8 mouse cellular contexts compared by ENCODE assay signal in the genomic region with DNA sequence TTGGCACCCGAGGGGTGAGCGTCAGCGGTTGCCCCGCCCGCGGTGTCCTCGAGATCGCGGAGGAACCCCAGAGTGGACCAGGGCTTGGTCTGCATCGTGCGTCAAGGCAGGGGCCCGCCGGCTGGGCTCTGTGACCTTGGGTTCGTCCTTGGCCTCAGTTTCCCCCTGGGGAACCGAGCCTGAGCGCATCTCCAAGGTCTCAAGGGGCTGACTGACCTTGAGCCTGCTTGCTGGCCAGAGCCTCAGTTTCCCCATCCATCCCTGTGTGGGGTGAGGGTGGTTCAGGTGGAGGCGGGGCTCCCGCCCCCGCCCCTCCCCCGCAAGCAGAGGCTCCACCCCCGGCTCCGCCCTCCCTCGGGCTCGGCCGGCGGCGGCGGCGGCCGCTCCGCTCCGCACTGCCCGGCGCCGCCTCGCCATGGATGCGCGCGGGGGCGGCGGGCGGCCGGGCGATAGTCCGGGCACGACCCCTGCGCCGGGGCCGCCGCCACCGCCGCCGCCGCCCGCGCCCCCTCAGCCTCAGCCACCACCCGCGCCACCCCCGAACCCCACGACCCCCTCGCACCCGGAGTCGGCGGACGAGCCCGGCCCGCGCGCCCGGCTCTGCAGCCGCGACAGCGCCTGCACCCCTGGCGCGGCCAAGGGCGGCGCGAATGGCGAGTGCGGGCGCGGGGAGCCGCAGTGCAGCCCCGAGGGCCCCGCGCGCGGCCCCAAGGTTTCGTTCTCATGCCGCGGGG. TPM values are rescaled to one million over a fixed set of nuclear protein-coding genes. Genes with fewer than 3 reads are reported as not detected.
DNase-seq lines count a peak whose midpoint lies in the region; ATAC-seq and TF ChIP-seq lines count a peak whose summit lies in the region.

TSS of gene Hcn2 (plus strand) at position 381 of the 734 bp plus-strand sequence.

- TF ChIP-seq POLR2A in liver, adult 2 months (IDR thresholded peaks at IDR 0.05; ENCODE audit: extremely low read depth, insufficient read depth, low read length), result no peak

- no peak within 1 kb of the TSS for H3K9ac ChIP-seq in liver, adult 2 months (ENCODE audit: low read depth, low read length)
- H3K9ac ChIP-seq in forebrain, postnatal 0 days, result peak within 1 kb of the TSS; percentile 72
- peak within 1 kb of the TSS; percentile 76 for H3K9ac ChIP-seq in neural tube, embryonic 14.5 days (replicated peaks; ENCODE audit: low read depth, low read length)

- H3K4me2 ChIP-seq in forebrain, postnatal 0 days (ENCODE audit: low read depth), result peak within 1 kb of the TSS; percentile 93
- peak within 1 kb of the TSS; percentile 81 for H3K4me2 ChIP-seq in neural tube, embryonic 14.5 days (ENCODE audit: low read depth, low read length)

- H3K36me3 ChIP-seq in liver, adult 2 months (ENCODE audit: control insufficient read depth, insufficient read depth, low read length), result no peaks in the 10 kb centered on the region
- peaks cover 6% of the 10 kb centered on the region for H3K36me3 ChIP-seq in forebrain, postnatal 0 days (ENCODE audit: insufficient read depth)
- peaks cover 5% of the 10 kb centered on the region; the same call in 1 of the 2 replicates for H3K36me3 ChIP-seq in neural tube, embryonic 14.5 days (ENCODE audit: control insufficient read depth, insufficient read depth, low read length)

- H3K79me2 ChIP-seq in liver, adult 2 months (ENCODE audit: control insufficient read depth, insufficient read depth, low read length), result no peaks in the 10 kb centered on the region

- peak; percentile 65 for ATAC-seq in forebrain, postnatal 0 days
- peak; percentile 65 for ATAC-seq in neural tube, embryonic 14.5 days (ENCODE audit: low read depth)

- DNase-seq in liver, adult 2 months (ENCODE audit: extremely low read depth, low read depth, low spot score), result no peak
- DNase-seq in liver, result no peak
- DNase-seq in cerebellum, adult 18-20 months, result peak; percentile 58 to 77
- DNase-seq in forebrain, postnatal 0 days, result peak; percentile 47
- DNase-seq in left cerebral cortex, adult 8-10 months (ENCODE audit: low spot score in 2 of 2), result no peak
- DNase-seq in urinary bladder, adult 18-20 months (ENCODE audit: low spot score in 2 of 2), result no peak
- no peak for DNase-seq in urinary bladder, adult 2 months (ENCODE audit: low spot score)

- no peaks in the 10 kb centered on the region for H3K9me3 ChIP-seq in forebrain, postnatal 0 days (ENCODE audit: low read length)
- H3K9me3 ChIP-seq in neural tube, embryonic 14.5 days (ENCODE audit: control insufficient read depth, low read length), result no peaks in the 10 kb centered on the region

- peak within 1 kb of the TSS; percentile 64; the same call in 1 of the 2 replicates for H3K4me3 ChIP-seq in liver, adult 2 months (ENCODE audit: insufficient read depth, low read depth, low read length)
- H3K4me3 ChIP-seq in forebrain, postnatal 0 days (ENCODE audit: low read depth, low read length), result peak within 1 kb of the TSS; percentile 79
- peak within 1 kb of the TSS; percentile 65 for H3K4me3 ChIP-seq in neural tube, embryonic 14.5 days (ENCODE audit: low read depth, low read length)

- no peak within 1 kb of the TSS for H3K27ac ChIP-seq in liver, adult 2 months (replicated peaks; ENCODE audit: insufficient read depth, low read depth, low read length)
- H3K27ac ChIP-seq in forebrain, postnatal 0 days (ENCODE audit: low read depth, low read length), result peak within 1 kb of the TSS; percentile 62
- H3K27ac ChIP-seq in neural tube, embryonic 14.5 days (ENCODE audit: low read depth, low read length), result 0 out of 2 replicates have a peak within 1 kb of the TSS, but pooled peaks have one; percentile 16

- no peaks in the 10 kb centered on the region for H3K4me1 ChIP-seq in liver, adult 2 months (ENCODE audit: control insufficient read depth, insufficient read depth, low read length)
- H3K4me1 ChIP-seq in forebrain, postnatal 0 days (ENCODE audit: insufficient read depth), result peaks cover 12% of the 10 kb centered on the region
- H3K4me1 ChIP-seq in neural tube, embryonic 14.5 days (ENCODE audit: control insufficient read depth, insufficient read depth, low read length), result 0 out of 2 replicates have a peak, but pooled peaks cover 4% of the 10 kb centered on the region

- TF ChIP-seq CTCF in liver, adult 2 months (IDR thresholded peaks at IDR 0.05; ENCODE audit: low read depth, low read length), result no peak
- no peak for TF ChIP-seq CTCF in forebrain, postnatal 0 days (IDR thresholded peaks at IDR 0.05; ENCODE audit: low read depth)

- peaks cover 10% of the 10 kb centered on the region for H3K27me3 ChIP-seq in liver, adult 2 months (ENCODE audit: control insufficient read depth, insufficient read depth, low read length)
- H3K27me3 ChIP-seq in forebrain, postnatal 0 days (ENCODE audit: insufficient read depth, low read length), result peaks cover 12% of the 10 kb centered on the region
- H3K27me3 ChIP-seq in neural tube, embryonic 14.5 days (ENCODE audit: control insufficient read depth, insufficient read depth, low read length), result peaks cover 30% of the 10 kb centered on the region

- WGBS in liver, adult 2 months, result 2% methylated on average over 91 of the region's 91 CpGs
- WGBS in forebrain, postnatal 0 days, result 5% methylated on average over 71 of the region's 91 CpGs
- WGBS in neural tube, embryonic 14.5 days, result 3% methylated on average over 46 of the region's 91 CpGs

RNA-seq across cellular contexts. Expression of gene Hcn2, which starts in this region (rescaled TPM):
- 0.09 and 0.13 TPM in 2 replicates for total RNA-seq in liver, adult 2 months (2014; rRNA removed)
- polyA plus RNA-seq in liver, adult 2 months (2012; rRNA removed), result 0.45 and 0.67 TPM in 2 replicates
- total RNA-seq in forebrain, postnatal 0 days (2014; rRNA removed), result 28.0 and 34.5 TPM in 2 replicates
- 3.6 and 4.7 TPM in 2 replicates for polyA plus RNA-seq in forebrain, postnatal 0 days (2015; fragmentation: Nextera tagmentation; extraction: Ambion mirVana)
- total RNA-seq in left cerebral cortex, adult 8-10 months (2022), result 100 to 1,000 TPM; 162 to 182 (median 166) TPM
- 2.7 and 3.7 TPM in 2 replicates for polyA plus RNA-seq in neural tube, embryonic 14.5 days (2014; fragmentation: Nextera tagmentation; extraction: Ambion mirVana)
- 0.96 and 1.5 TPM in 2 replicates for polyA plus RNA-seq in urinary bladder, adult 2 months (2012; rRNA removed)

Comparison
In these comparisons a context has a peak if more than half of its experiments do, and no peak if none do; other contexts are left out.
1. RNA of gene Hcn2 (total RNA-seq): 162 to 182 TPM in left cerebral cortex, adult 8-10 months and 28.0 to 34.5 TPM in forebrain, postnatal 0 days; 0.09 to 0.13 TPM in liver, adult 2 months; every median in the first group is over 10 times any median in the second.
2. DNase-seq: peak in cerebellum, adult 18-20 months (2 of 2) and forebrain, postnatal 0 days (single experiment); none in liver, adult 2 months (single experiment), liver (single experiment), left cerebral cortex, adult 8-10 months (0 of 2), urinary bladder, adult 18-20 months (0 of 2) and urinary bladder, adult 2 months (single experiment).
3. Peak in every context shown above with its lines, with median percentiles within 50 percentile points of each other: H3K4me3 ChIP-seq.